Mouse (Mus musculus) hindbrain, postnatal 0 days (tissue): ENCODE measurements around the gene Clip2. TPM values are rescaled to one million over a fixed set of nuclear protein-coding genes. Genes with fewer than 3 reads are reported as not detected.
"Not testable (repeated sequence)": the region's sequence is repeated elsewhere in the genome, so short reads cannot be mapped to it uniquely, and the experiment has no call there.

Source experiments
- ATAC-seq: fragments of 200-750 bp; cut with Nextera tagmentation; 2 replicates; pipeline ENCODE4 v1.8.0; 2017; ENCODE audit warnings: mild to moderate bottlenecking, moderate TSS enrichment, moderate library complexity
- DNase-seq: peaks from one replicate; pipeline ENCODE4 v3.0.0-alpha.2; 2015; ENCODE audit warnings: low spot score
- H3K27ac ChIP-seq: fragments of 300-500 bp; sonication (generic); 2 replicates; pipeline ENCODE4 v1.5.1; 2014; ENCODE audit warnings: mild to moderate bottlenecking
- H3K27me3 ChIP-seq: fragments of 300-500 bp; sonication (generic); 2 replicates; pipeline ENCODE4 v1.6.1; 2014; ENCODE audit warnings: low read length, mixed read lengths; ENCODE audit not compliant: insufficient read depth
- H3K36me3 ChIP-seq: fragments of 300-500 bp; sonication (generic); 2 replicates; pipeline ENCODE4 v1.6.1; 2014; ENCODE audit warnings: low read length, mixed read lengths; ENCODE audit not compliant: insufficient read depth
- H3K4me1 ChIP-seq: fragments of 300-500 bp; sonication (generic); 2 replicates; pipeline ENCODE4 v1.6.1; 2014; ENCODE audit warnings: antibody characterized with exemption, low read length, mixed read lengths; ENCODE audit not compliant: insufficient read depth
- H3K4me2 ChIP-seq: fragments of 300-500 bp; sonication (generic); 2 replicates; pipeline ENCODE4 v1.6.1; 2014; ENCODE audit warnings: low read depth, mild to moderate bottlenecking, low read length, moderate library complexity, mixed read lengths
- H3K4me3 ChIP-seq: fragments of 300-500 bp; sonication (generic); 2 replicates; pipeline ENCODE4 v1.5.1; 2014; ENCODE audit warnings: low read length
- H3K9ac ChIP-seq: fragments of 300-500 bp; sonication (generic); replicated peaks from 2 replicates; pipeline ENCODE4 v1.6.1; 2014; ENCODE audit warnings: mild to moderate bottlenecking, low read length, moderate library complexity, mixed read lengths
- H3K9me3 ChIP-seq: fragments of 300-500 bp; sonication (generic); 2 replicates; pipeline ENCODE4 v1.6.1; 2016; ENCODE audit warnings: low read length, mixed read lengths
- CTCF ChIP-seq: IDR thresholded peaks from 2 replicates; pipeline ENCODE4 v1.5.1; 2016; ENCODE audit warnings: antibody characterized with exemption, control low read depth, low read depth
- WGBS: fragments of 180-500 bp; shearing (Covaris S2); extraction: QIAGEN DNeasy Blood & Tissue Kit; methylation state at CpG from one replicate; pipeline ENCODE4 v1.1.7; 2014; 5-methylcytosine and 5-hydroxymethylcytosine counted together
- polyA plus RNA-seq: library from polyadenylated mRNA; unstranded; fragments of >200 nt; fragmentation: Nextera tagmentation; extraction: Ambion mirVana; gene quantifications from 2 replicates; pipeline ENCODE4 v1.2.1, GENCODE M21; 2015
- total RNA-seq: library from RNA; depleted of rRNA; stranded (reverse); fragments of >200 nt; gene quantifications from 2 replicates; pipeline ENCODE4 v1.2.3, GENCODE M21; 2014

Gene Clip2
- total and polyA plus RNA-seq, 2 experiments from 2014 or later = 10.7 to 133 TPM

GRCm38 (mm10) chr5:134458416-134458815 lies 93.8 kb downstream of the Clip2 start:
- Histone ChIP-seq H3K4me3 (no peak overlapping the region), H3K36me3 (no peaks in the 10 kb centered on the region), H3K27ac (no peak overlapping the region), H3K27me3 (no peaks in the 10 kb centered on the region), H3K4me2 (no peak overlapping the region), H3K4me1 (peaks cover 4% of the 10 kb centered on the region; the same call in 1 of the 2 replicates), H3K9me3 (no peaks in the 10 kb centered on the region), H3K9ac (no peak overlapping the region)
- ATAC-seq (no peak), DNase-seq (no peak)
- TF ChIP-seq CTCF = no peak
- WGBS = 91% methylated on average over 3 of the region's 3 CpGs

DNA sequence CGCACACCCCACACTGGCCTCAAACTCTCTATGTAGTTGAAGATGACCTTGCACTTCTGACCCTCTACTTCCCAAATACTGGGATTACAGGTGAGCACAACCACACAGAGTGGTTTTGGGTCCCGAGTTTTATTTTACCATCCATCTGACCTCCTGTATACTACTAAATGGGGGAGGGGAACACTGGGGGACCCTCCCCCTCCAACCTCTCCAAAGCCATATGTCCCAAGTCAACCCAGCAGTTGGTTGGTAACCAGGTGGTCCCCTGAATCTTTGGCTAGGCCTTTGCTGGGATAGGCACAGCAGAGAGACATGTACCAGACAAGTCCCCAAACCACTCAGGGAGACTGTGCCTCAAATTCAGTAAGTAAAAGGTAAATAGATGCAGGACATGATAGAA lies 94.9 kb downstream of the Clip2 start:
- no peaks in the 10 kb centered on the region for H3K9me3 ChIP-seq
- ATAC-seq (no peak), DNase-seq (no peak)
- WGBS = 94% methylated on average over 2 of the region's 2 CpGs
- H3K27ac ChIP-seq = peak overlapping the region; percentile 95; the same call in 1 of the 2 replicates
- no peak overlapping the region for H3K4me3 ChIP-seq
- H3K4me2 ChIP-seq = no peak overlapping the region
- H3K36me3 ChIP-seq = no peaks in the 10 kb centered on the region
- no peaks in the 10 kb centered on the region for H3K27me3 ChIP-seq
- TF ChIP-seq CTCF = no peak
- H3K9ac ChIP-seq = no peak overlapping the region
- H3K4me1 ChIP-seq = peaks cover 4% of the 10 kb centered on the region; the same call in 1 of the 2 replicates

GRCm38 (mm10) chr5:134456503-134456962 lies 95.7 kb downstream of the Clip2 start, which contains the start of gene Gtf2ird1:
Gene Gtf2ird1, minus strand, starts transcription at chr5:134456716.
- peak within 1 kb of the TSS; percentile 95 for H3K27ac ChIP-seq
- H3K4me2 ChIP-seq = peak within 1 kb of the TSS; percentile 93
- under 1% methylated on average over 43 of the region's 44 CpGs for whole genome bisulfite sequencing
- TF ChIP-seq CTCF = no peak
- peaks cover 4% of the 10 kb centered on the region; the same call in 1 of the 2 replicates for H3K4me1 ChIP-seq
- ATAC-seq (peak; percentile 92), DNase-seq (peak; percentile 89)
- no peaks in the 10 kb centered on the region for H3K36me3 ChIP-seq
- peak within 1 kb of the TSS; percentile 79 for H3K4me3 ChIP-seq
- H3K9ac ChIP-seq = peak within 1 kb of the TSS; percentile 91
- H3K27me3 ChIP-seq = no peaks in the 10 kb centered on the region
- no peaks in the 10 kb centered on the region for H3K9me3 ChIP-seq

DNA sequence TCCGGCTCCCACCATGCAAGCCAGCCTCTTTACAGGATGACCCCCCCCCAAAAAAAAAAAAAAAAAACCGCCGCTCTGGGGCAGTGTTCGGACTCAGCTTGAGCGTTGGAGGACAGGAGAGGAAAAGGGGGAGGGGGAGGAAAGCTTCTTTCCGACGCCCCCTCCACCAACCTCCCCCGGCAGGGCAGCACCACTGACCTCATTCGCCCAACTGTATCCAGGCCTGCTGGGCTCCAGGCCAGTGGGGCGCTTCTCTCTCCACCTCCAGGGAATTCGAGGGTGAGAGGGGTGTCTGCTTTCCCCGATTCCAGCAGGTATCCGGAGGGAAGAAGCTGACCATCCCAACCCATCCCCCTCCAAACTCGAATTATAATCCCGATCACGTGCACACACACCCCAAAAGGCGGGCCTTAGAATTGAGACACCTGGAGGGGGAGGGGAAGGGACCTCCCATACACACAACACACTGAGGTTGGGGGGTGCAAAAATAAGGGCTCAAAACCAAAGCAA lies 96.3 kb downstream of the Clip2 start:
- peaks cover 4% of the 10 kb centered on the region; the same call in 1 of the 2 replicates for H3K4me1 ChIP-seq
- peak overlapping the region; percentile 91 for H3K9ac ChIP-seq
- H3K27ac ChIP-seq = peak overlapping the region; percentile 95
- TF ChIP-seq CTCF = no peak
- WGBS = 0% methylated on average over 17 of the region's 17 CpGs
- DNase-seq = peak; percentile 82
- no peaks in the 10 kb centered on the region for H3K36me3 ChIP-seq
- no peaks in the 10 kb centered on the region for H3K27me3 ChIP-seq
- no peaks in the 10 kb centered on the region for H3K9me3 ChIP-seq
- ATAC-seq = peak; percentile 75
- peak overlapping the region; percentile 93 for H3K4me2 ChIP-seq
- H3K4me3 ChIP-seq = peak overlapping the region; percentile 79

- 0% methylated on average over 21 of the region's 21 CpGs for WGBS
- Histone ChIP-seq H3K27ac (peak overlapping the region; percentile 95), H3K36me3 (no peaks in the 10 kb centered on the region), H3K9me3 (no peaks in the 10 kb centered on the region), H3K4me1 (peaks cover 4% of the 10 kb centered on the region; the same call in 1 of the 2 replicates), H3K4me2 (peak overlapping the region; percentile 93), H3K9ac (peak overlapping the region; percentile 91), H3K4me3 (peak overlapping the region; percentile 79), H3K27me3 (no peaks in the 10 kb centered on the region)
- peak; percentile 60 for DNase-seq
- no peak for TF ChIP-seq CTCF
- peak; percentile 6 for ATAC-seq
Measured at GRCm38 (mm10) chr5:134455186-134455895, 96.9 kb downstream of the Clip2 start.

DNA sequence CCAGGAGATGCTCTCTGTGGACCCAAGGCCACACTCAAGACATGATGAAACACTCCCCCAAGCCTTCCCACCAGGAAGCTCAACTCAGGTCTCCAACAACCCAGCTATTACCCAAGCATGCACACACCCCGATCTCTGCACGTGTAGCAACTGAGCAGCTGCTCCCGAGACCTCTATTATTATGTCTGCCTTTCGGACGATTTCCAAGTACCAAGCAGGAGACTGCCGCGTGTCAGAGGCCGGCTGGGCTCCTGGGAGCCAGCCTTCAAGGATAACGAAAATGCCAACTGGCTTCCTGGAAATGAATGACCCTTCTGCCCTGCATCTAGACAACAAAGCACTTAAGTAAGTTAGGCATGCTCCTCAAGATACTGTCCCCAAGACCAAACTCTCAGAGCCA lies 97.8 kb downstream of the Clip2 start:
- Histone ChIP-seq H3K36me3 (no peaks in the 10 kb centered on the region), H3K9ac (peak overlapping the region; percentile 91; the same call in 1 of the 2 replicates), H3K27me3 (no peaks in the 10 kb centered on the region), H3K4me1 (peaks cover 4% of the 10 kb centered on the region; the same call in 1 of the 2 replicates), H3K9me3 (no peaks in the 10 kb centered on the region), H3K27ac (peak overlapping the region; percentile 95; the same call in 1 of the 2 replicates), H3K4me3 (peak overlapping the region; percentile 79), H3K4me2 (peak overlapping the region; percentile 93)
- ATAC-seq (no peak), DNase-seq (peak; percentile 34)
- 5% methylated on average over 9 of the region's 9 CpGs for WGBS
- TF ChIP-seq CTCF = no peak

DNA sequence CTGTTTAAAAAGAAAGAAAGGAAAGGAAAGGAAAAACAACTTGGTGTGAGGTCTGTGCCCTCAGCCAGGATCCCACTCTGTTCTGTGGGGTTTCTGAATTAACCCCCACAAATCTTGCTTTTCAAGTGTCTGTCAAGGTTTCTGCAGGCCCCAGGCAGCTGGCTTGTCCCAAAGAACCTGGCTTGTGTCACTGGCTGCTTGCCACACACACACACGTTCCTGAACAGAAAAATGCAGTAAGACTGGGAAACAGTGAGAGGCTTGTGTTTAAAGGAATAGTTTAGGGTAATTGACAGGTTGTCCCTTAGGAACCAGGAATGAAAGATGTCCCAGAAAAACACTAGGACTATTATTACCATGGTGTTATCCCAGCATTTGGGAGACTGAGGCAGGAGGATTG lies 98.7 kb downstream of the Clip2 start:
- no peaks in the 10 kb centered on the region for H3K9me3 ChIP-seq
- no peak overlapping the region for H3K9ac ChIP-seq
- no peak for ATAC-seq
- H3K4me3 ChIP-seq = no peak overlapping the region
- H3K4me2 ChIP-seq = peak overlapping the region; percentile 93; the same call in 1 of the 2 replicates
- peak; percentile 51 for DNase-seq
- peaks cover 4% of the 10 kb centered on the region; the same call in 1 of the 2 replicates for H3K4me1 ChIP-seq
- H3K27ac ChIP-seq = no peak overlapping the region
- no peak for TF ChIP-seq CTCF
- no peaks in the 10 kb centered on the region for H3K36me3 ChIP-seq
- WGBS = 3% methylated on average over 1 of the region's 1 CpGs
- H3K27me3 ChIP-seq = no peaks in the 10 kb centered on the region

DNA sequence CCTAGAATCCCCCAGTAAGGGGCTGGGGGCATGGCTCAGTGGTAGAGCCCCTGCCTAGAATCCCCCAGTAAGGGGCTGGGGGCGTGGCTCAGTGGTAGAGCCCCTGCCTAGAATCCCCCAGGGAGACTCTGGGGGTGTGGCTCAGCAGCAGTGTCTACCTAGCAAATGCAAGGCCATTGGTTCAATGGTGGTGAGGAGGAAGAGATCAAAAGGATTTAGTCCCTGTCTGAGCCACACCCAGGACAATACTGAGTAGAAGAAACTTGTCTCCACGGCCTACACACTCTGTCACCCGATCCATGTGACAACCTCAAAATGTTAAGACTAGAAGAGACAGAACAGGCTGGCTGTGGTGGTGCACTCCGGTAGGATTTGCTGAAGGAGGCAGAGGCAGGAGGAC lies 105.5 kb downstream of the Clip2 start:
- H3K4me1 ChIP-seq, H3K4me2 ChIP-seq, ATAC-seq, H3K9me3 ChIP-seq, H3K36me3 ChIP-seq, H3K27me3 ChIP-seq, H3K4me3 ChIP-seq, H3K27ac ChIP-seq, DNase-seq, H3K9ac ChIP-seq: not testable (repeated sequence)
- WGBS = 91% methylated on average over 4 of the region's 4 CpGs
